Mouse (Mus musculus) thymus, adult 18-20 months (tissue): ENCODE measurements around the gene Lrrc23.
"Not testable (repeated sequence)": the region's sequence is repeated elsewhere in the genome, so short reads cannot be mapped to it uniquely, and the experiment has no call there.

Experiments
- DNase-seq, 2 experiments: peaks; one replicate each; pipeline ENCODE4 v3.0.0; 2022; ENCODE audit warnings: mixed read lengths in 2 of 2

Gene Lrrc23

GRCm38 (mm10) chr6:124779222-124779983 is at the start of gene Lrrc23:
TSS of gene Lrrc23 (minus strand) at chr6:124779727.
- DNase-seq, result peak; percentile 51 to 74

- peak in 1 of 2 experiments; percentile 56 for DNase-seq
Observed at GRCm38 (mm10) chr6:124828101-124828592, 48.6 kb upstream of the Lrrc23 start.

- DNase-seq, result no peak
Observed at GRCm38 (mm10) chr6:124822049-124822448, 42.5 kb upstream of the Lrrc23 start.

- no peak for DNase-seq
Observed at GRCm38 (mm10) chr6:124820891-124821290, 41.4 kb upstream of the Lrrc23 start.

GRCm38 (mm10) chr6:124817971-124818370 is 38.4 kb upstream of the Lrrc23 start:
- DNase-seq, result no peak

GRCm38 (mm10) chr6:124817563-124817962 is 38.0 kb upstream of the Lrrc23 start:
- DNase-seq, result no peak

GRCm38 (mm10) chr6:124817125-124817524 is 37.6 kb upstream of the Lrrc23 start:
- no peak for DNase-seq

- no peak for DNase-seq
Observed at GRCm38 (mm10) chr6:124816611-124817010, 37.1 kb upstream of the Lrrc23 start.

GRCm38 (mm10) chr6:124814858-124815774 is 35.6 kb upstream of the Lrrc23 start:
- no peak for DNase-seq

- DNase-seq, result no peak
Observed at GRCm38 (mm10) chr6:124814448-124814847, 34.9 kb upstream of the Lrrc23 start.

- DNase-seq, result peak; percentile 70 to 76
Observed at GRCm38 (mm10) chr6:124813933-124814332, 34.4 kb upstream of the Lrrc23 start, which contains the start of gene Tpi1. TSS of gene Tpi1 (minus strand) at chr6:124814296.

- DNase-seq, result peak; percentile 56 to 70
Observed at GRCm38 (mm10) chr6:124813496-124813895, 34.0 kb upstream of the Lrrc23 start.

- DNase-seq, result no peak
Observed at GRCm38 (mm10) chr6:124812848-124813247, 33.3 kb upstream of the Lrrc23 start.

GRCm38 (mm10) chr6:124811701-124812560 is 32.4 kb upstream of the Lrrc23 start:
- DNase-seq, result no peak

- no peak for DNase-seq
Observed at GRCm38 (mm10) chr6:124811403-124811665, 31.8 kb upstream of the Lrrc23 start.

GRCm38 (mm10) chr6:124810566-124811402 is 31.3 kb upstream of the Lrrc23 start:
- DNase-seq, result not testable (repeated sequence)

- DNase-seq, result no peak
Observed at GRCm38 (mm10) chr6:124809775-124810538, 30.4 kb upstream of the Lrrc23 start.

- DNase-seq, result peak; percentile 55 to 63
Observed at GRCm38 (mm10) chr6:124809052-124809774, 29.7 kb upstream of the Lrrc23 start.

- peak in 1 of 2 experiments; percentile 33 for DNase-seq
Observed at GRCm38 (mm10) chr6:124808358-124809012, 29.0 kb upstream of the Lrrc23 start, which contains the start of gene Spsb2. TSS of gene Spsb2 (plus strand) at chr6:124808661.

- no peak for DNase-seq
Observed at GRCm38 (mm10) chr6:124807986-124808357, 28.4 kb upstream of the Lrrc23 start.
